Mouse (Mus musculus) ovary, postnatal 10 days (tissue): ENCODE measurements around the gene Atcay.
A peak's percentile ranks its signal among the peaks of the same experiment; 100 is the strongest.
"Not testable (repeated sequence)": the region's sequence is repeated elsewhere in the genome, so short reads cannot be mapped to it uniquely, and the experiment has no call there.

Source experiments
- DNase-seq: peaks from one replicate; pipeline ENCODE4 v3.0.0; 2022; ENCODE audit warnings: low spot score

Atcay gene

GRCm38 (mm10) chr10:81242021-81242420 lies 11.4 kb upstream of the Atcay start:
- no peak for DNase-seq

GRCm38 (mm10) chr10:81240876-81241275 lies 10.2 kb upstream of the Atcay start:
- no peak for DNase-seq

- DNase-seq: no peak
Measured at GRCm38 (mm10) chr10:81238618-81239017, 8.0 kb upstream of the Atcay start.

- no peak for DNase-seq
Measured at GRCm38 (mm10) chr10:81236471-81237268, 6.0 kb upstream of the Atcay start.

- DNase-seq: no peak
Measured at GRCm38 (mm10) chr10:81234206-81234605, 3.6 kb upstream of the Atcay start.

- DNase-seq: no peak
Measured at GRCm38 (mm10) chr10:81233226-81233585, 2.6 kb upstream of the Atcay start.

- peak; percentile 55 for DNase-seq
Measured at GRCm38 (mm10) chr10:81232580-81233225, 2.1 kb upstream of the Atcay start, which contains the start of gene Zfr2. Zfr2 (plus strand) TSS chr10:81233155.

- DNase-seq: no peak
Measured at GRCm38 (mm10) chr10:81231436-81231835, 803 bp upstream of the Atcay start.

- no peak for DNase-seq
Measured at GRCm38 (mm10) chr10:81229735-81230437, 747 bp downstream of the Atcay start.

GRCm38 (mm10) chr10:81223731-81224130 lies 6.9 kb downstream of the Atcay start:
- not testable (repeated sequence) for DNase-seq

GRCm38 (mm10) chr10:81221402-81222015 lies 9.1 kb downstream of the Atcay start:
- no peak for DNase-seq

- DNase-seq: peak; percentile 36
Measured at GRCm38 (mm10) chr10:81217964-81218363, 12.7 kb downstream of the Atcay start.

- not testable (repeated sequence) for DNase-seq
Measured at GRCm38 (mm10) chr10:81217267-81217666, 13.4 kb downstream of the Atcay start.

- DNase-seq: no peak
Measured at GRCm38 (mm10) chr10:81216810-81217209, 13.8 kb downstream of the Atcay start.

GRCm38 (mm10) chr10:81216260-81216659 lies 14.4 kb downstream of the Atcay start:
- DNase-seq: no peak

- DNase-seq: no peak
Measured at GRCm38 (mm10) chr10:81210154-81210553, 20.5 kb downstream of the Atcay start.

GRCm38 (mm10) chr10:81204137-81204536 lies 26.5 kb downstream of the Atcay start:
- DNase-seq: no peak

GRCm38 (mm10) chr10:81202978-81203720 lies 27.5 kb downstream of the Atcay start:
- DNase-seq: no peak

GRCm38 (mm10) chr10:81201807-81202758 lies 28.6 kb downstream of the Atcay start, which contains the start of gene Nmrk2:
Nmrk2 (minus strand) TSS chr10:81202051.
- no peak for DNase-seq

- no peak for DNase-seq
Measured at GRCm38 (mm10) chr10:81200605-81201287, 29.9 kb downstream of the Atcay start.
